Mouse (Mus musculus) testis, adult 2 months (tissue): ENCODE measurements around the gene Nudt2.

Experiments
- CTCF ChIP-seq: fragments of 200-500 bp; IDR thresholded peaks from 2 replicates; pipeline ENCODE4 v1.5.1; 2012; ENCODE audit warnings: low read depth, mild to moderate bottlenecking, inconsistent platforms, low read length, moderate library complexity; ENCODE audit not compliant: control insufficient read depth, insufficient read depth, insufficient replicate concordance
- POLR2A ChIP-seq: fragments of 200-500 bp; IDR thresholded peaks from 2 replicates; pipeline ENCODE4 v1.6.1; 2012; ENCODE audit warnings: low read depth, mild to moderate bottlenecking, inconsistent platforms, low read length, moderate library complexity; ENCODE audit not compliant: control insufficient read depth

- TF ChIP-seq CTCF (no peak), POLR2A (no peak)
Observed at GRCm38 (mm10) chr4:41469199-41469598, 4.2 kb downstream of the Nudt2 start.
